Mouse (Mus musculus) small intestine, adult 2 months (tissue): Measurements from ENCODE around the gene Supt3. TPM values are rescaled to one million over a fixed set of nuclear protein-coding genes. Genes with fewer than 3 reads are reported as not detected.
A peak's percentile ranks its signal among the peaks of the same experiment; 100 is the strongest.

Experiments used
- H3K27ac ChIP-seq: fragments of 200-500 bp; 2 replicates; pipeline ENCODE4 v1.5.1; 2012; ENCODE audit warnings: low read depth, low read length, control low read depth, inconsistent platforms; ENCODE audit not compliant: insufficient read depth
- H3K27me3 ChIP-seq: fragments of 200-500 bp; 2 replicates; pipeline ENCODE4 v1.6.1; 2012; ENCODE audit warnings: mild to moderate bottlenecking, moderate library complexity, low read length, inconsistent platforms; ENCODE audit not compliant: control insufficient read depth, insufficient read depth
- H3K36me3 ChIP-seq: fragments of 200-500 bp; 2 replicates; pipeline ENCODE4 v1.6.1; 2012; ENCODE audit warnings: mild to moderate bottlenecking, low read length, control low read depth, inconsistent platforms; ENCODE audit not compliant: control insufficient read depth, insufficient read depth
- H3K4me1 ChIP-seq: fragments of 200-500 bp; 2 replicates; pipeline ENCODE4 v1.6.1; 2012; ENCODE audit warnings: low read length, inconsistent platforms, mixed read lengths; ENCODE audit not compliant: control insufficient read depth, insufficient read depth, insufficient read length
- H3K4me3 ChIP-seq: fragments of 200-500 bp; 2 replicates; pipeline ENCODE4 v1.5.1; 2012; ENCODE audit warnings: low read depth, mild to moderate bottlenecking, control low read depth, inconsistent platforms, low read length, moderate library complexity
- CTCF ChIP-seq: fragments of 200-500 bp; IDR thresholded peaks from 2 replicates; pipeline ENCODE4 v1.5.1; 2012; ENCODE audit warnings: low read depth, mild to moderate bottlenecking, control low read depth, inconsistent platforms, low read length, moderate library complexity, mixed read lengths; ENCODE audit not compliant: insufficient replicate concordance, insufficient read length; ENCODE audit errors: extremely low read depth
- POLR2A ChIP-seq: fragments of 200-500 bp; IDR thresholded peaks from 2 replicates; pipeline ENCODE4 v1.6.1; 2012; ENCODE audit warnings: low read depth, mild to moderate bottlenecking, control low read depth, inconsistent platforms, low read length, moderate library complexity
- WGBS: fragments of 180-500 bp; shearing (Covaris S2); methylation state at CpG from one replicate; pipeline ENCODE4 v1.1.7; 2018; 5-methylcytosine and 5-hydroxymethylcytosine counted together
- polyA plus RNA-seq: library from polyadenylated mRNA; depleted of rRNA; stranded (reverse); fragments of >200 nt; gene quantifications from 2 replicates; pipeline ENCODE4 v1.2.3, GENCODE M21; 2012

Gene Supt3
- polyA plus RNA-seq, 1 experiment = 1.6 TPM

DNA sequence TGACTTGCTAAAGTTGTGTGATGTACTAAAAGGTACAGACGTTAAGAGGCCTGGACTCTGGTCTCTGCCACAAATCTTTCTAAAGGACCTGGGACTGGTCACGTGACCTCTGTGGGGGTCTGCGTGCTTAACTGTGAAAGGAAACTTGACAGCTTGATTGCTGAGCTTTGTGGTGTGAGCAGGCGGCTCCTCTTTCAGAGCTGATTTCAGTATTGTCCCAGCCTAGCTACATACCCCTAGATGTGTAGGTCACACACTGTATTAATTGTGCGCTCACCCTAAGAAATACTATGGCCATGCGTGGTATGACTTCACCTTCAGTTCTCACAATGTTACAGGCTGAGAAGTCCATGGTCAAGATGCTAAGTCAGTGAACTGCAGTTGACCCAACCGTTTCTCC is 291.4 kb downstream of the Supt3 start:
- no peak for TF ChIP-seq POLR2A
- TF ChIP-seq CTCF = no peak
- Histone ChIP-seq H3K4me3 (no peak overlapping the region), H3K36me3 (no peaks in the 10 kb centered on the region), H3K27me3 (no peaks in the 10 kb centered on the region), H3K27ac (no peak overlapping the region), H3K4me1 (no peaks in the 10 kb centered on the region)
- 87% methylated on average over 7 of the region's 7 CpGs for WGBS

DNA sequence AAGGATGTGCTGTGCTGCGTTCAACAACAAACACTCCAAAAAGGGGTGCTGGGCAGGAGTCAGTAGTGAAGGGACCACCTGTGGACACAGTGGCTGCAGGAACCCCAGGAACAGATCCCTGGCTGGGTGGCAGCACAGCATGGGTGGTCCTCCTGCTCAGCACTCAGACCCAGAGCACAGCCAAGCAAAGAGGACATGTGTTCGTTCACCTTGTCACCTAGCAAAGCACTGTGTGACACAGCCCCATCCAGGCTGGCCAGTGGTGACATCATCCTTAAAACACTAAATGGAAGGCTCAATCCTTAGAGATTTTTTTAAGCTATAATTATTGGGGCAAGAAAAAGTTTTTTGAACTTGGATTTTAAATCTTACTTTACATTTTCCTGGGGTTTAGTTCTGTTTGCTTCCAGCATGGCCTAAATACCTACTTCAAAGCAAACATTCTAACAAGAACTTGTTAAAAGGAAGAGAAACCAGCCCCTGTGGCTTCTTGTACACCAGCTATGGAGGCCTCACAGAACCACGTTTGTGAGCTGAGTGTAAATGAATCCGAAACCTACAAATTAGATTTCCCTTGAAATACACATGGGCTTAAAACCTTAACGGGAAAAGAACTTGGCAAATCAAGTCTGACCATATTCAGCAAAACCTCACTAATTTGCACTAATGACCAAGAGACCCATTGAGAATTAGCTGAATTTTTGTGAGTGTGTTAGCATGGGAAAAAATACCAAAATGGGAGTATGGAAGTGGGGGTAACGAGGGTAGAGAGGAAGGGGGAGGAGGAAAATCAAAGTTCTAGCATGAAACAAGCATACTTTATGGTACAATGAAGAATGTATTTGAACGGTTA is 295.8 kb downstream of the Supt3 start:
- Histone ChIP-seq H3K27me3 (no peaks in the 10 kb centered on the region; the same call in 1 of the 2 replicates), H3K27ac (no peak overlapping the region), H3K4me3 (no peak overlapping the region), H3K4me1 (no peaks in the 10 kb centered on the region), H3K36me3 (no peaks in the 10 kb centered on the region)
- TF ChIP-seq POLR2A (no peak), CTCF (no peak)
- 81% methylated on average over 7 of the region's 7 CpGs for WGBS

DNA sequence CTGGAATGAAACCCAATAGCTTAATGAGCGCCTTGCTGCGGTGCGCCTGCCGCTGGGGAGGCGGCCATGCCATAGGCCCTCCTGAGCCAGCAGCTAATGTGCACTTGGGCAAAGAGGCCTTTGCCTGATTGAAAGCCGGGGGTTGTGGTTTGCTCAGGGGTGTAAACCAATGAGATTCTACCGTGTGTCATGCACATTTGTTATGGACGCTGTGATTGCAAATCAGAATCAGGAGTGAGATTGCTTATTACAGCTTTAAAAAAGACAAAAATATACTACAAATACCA is 296.3 kb downstream of the Supt3 start:
- no peaks in the 10 kb centered on the region; the same call in 1 of the 2 replicates for H3K27me3 ChIP-seq
- no peak overlapping the region for H3K4me3 ChIP-seq
- no peaks in the 10 kb centered on the region for H3K36me3 ChIP-seq
- no peak overlapping the region for H3K27ac ChIP-seq
- WGBS = 97% methylated on average over 8 of the region's 8 CpGs
- no peak for TF ChIP-seq CTCF
- no peak for TF ChIP-seq POLR2A
- no peaks in the 10 kb centered on the region for H3K4me1 ChIP-seq

DNA sequence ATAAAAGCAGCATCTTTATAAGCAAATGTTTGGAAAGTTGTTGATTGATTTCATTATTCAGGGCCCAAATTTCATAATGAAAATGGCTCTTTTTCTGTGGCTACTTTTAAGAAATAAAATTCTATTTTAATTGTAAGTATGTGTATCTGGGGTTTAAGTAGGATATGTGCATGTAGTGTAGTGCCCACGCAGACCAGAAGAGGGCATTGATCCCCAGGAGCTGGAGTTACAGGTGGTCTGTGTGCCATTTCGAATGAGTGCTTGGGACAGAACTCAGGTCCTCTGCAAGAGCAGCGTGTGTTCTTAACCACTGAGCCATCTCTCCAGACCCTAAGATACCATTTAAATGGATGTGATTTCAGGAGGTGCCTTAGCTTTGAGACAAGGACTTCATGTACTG is 296.8 kb downstream of the Supt3 start:
- no peaks in the 10 kb centered on the region for H3K36me3 ChIP-seq
- TF ChIP-seq CTCF (0 out of 2 replicates have a peak, but pooled peaks have one; percentile 6), POLR2A (no peak)
- H3K27me3 ChIP-seq = no peaks in the 10 kb centered on the region; the same call in 1 of the 2 replicates
- no peak overlapping the region for H3K27ac ChIP-seq
- 92% methylated on average over 3 of the region's 3 CpGs for WGBS
- no peak overlapping the region for H3K4me3 ChIP-seq
- no peaks in the 10 kb centered on the region for H3K4me1 ChIP-seq

DNA sequence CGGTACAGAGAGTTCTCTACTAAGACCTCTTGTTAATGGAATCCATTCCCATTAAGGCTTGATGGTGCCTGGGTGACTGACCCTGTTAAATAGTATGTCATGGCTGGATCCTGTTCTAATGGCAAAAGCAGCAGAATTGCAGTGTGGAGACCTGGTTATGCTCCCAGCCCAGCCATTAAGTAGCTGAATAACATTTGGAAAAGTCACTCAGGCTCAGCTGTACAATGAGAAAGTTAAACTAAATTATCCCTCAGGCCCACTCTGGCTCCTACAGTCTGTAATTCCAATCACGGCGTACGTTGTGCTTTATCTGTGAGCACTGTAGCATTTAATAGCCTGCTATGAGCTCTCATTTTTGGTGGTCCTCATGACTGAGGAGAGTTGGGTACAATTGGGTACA is 300.0 kb downstream of the Supt3 start:
- Histone ChIP-seq H3K27me3 (no peaks in the 10 kb centered on the region; the same call in 1 of the 2 replicates), H3K27ac (no peak overlapping the region), H3K36me3 (no peaks in the 10 kb centered on the region), H3K4me1 (no peaks in the 10 kb centered on the region), H3K4me3 (no peak overlapping the region)
- 95% methylated on average over 4 of the region's 4 CpGs for WGBS
- no peak for TF ChIP-seq POLR2A
- no peak for TF ChIP-seq CTCF

DNA sequence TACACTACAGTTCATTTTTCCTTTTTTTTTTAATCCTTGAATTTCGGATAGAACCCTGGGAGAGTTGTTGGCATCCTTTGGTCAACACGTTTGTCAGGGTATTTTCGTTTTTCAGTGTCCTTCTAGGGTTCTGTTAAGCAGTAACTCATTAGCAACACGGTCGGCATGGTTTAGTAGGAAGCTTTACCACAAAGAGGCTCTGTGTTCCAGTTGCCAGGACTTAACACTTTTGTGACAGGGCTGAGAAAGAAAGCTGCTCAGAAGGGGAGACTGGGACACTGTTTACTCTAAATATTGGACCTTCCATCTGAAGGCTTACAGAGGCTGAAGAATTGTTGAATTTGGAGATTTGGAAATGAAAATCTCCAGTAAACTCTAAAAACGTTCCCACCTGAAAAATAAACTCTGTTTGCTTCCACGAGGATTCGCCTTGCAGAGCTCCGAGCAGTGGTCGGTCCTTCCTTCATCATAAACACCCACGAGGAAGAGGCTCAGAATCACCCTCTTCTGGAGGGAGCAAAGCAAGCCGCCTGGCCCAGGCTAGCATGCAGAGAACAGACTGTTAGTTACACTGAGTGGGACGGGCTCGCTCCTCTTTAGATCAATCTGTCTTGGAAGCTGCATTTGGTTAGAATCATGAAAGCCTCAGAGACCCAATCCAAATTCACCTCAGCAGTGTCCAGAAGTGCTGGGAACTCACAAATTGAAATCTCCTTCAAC is 301.1 kb downstream of the Supt3 start:
- H3K4me3 ChIP-seq = no peak overlapping the region
- H3K4me1 ChIP-seq = no peaks in the 10 kb centered on the region
- TF ChIP-seq CTCF (no peak), POLR2A (no peak)
- no peak overlapping the region for H3K27ac ChIP-seq
- H3K27me3 ChIP-seq = no peaks in the 10 kb centered on the region; the same call in 1 of the 2 replicates
- H3K36me3 ChIP-seq = no peaks in the 10 kb centered on the region
- WGBS = 73% methylated on average over 14 of the region's 14 CpGs

DNA sequence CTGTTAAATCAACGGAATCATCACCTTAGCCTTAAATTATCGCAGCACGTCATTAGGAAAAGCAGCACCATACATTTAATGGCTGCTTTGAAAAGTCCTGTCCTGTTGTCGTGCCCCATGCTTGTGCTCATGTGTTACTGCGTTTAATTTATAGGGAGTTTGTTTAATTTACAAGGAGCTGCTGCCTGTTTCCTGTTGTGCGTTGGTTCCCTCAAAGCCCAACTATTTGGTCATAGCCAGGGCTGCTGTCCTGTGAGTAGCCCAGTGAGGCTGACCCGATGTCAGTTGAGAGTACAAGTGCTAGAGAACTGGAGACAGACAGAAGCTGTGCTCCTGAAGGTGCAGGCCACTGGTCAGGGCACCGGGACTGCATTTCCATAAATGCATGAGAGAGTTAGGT is 304.6 kb downstream of the Supt3 start:
- Histone ChIP-seq H3K27ac (no peak overlapping the region), H3K4me1 (no peaks in the 10 kb centered on the region), H3K4me3 (no peak overlapping the region), H3K36me3 (no peaks in the 10 kb centered on the region), H3K27me3 (no peaks in the 10 kb centered on the region)
- WGBS = 85% methylated on average over 8 of the region's 8 CpGs
- TF ChIP-seq CTCF = no peak
- TF ChIP-seq POLR2A = no peak
